Mouse (Mus musculus): ENCODE measurements around the gene Gm20388.

GRCm38 (mm10) chr8:123887956-123888355 lies 3977.3 kb downstream of the Gm20388 start:
- no peak for TF ChIP-seq CTCF (conservative IDR thresholded peaks at IDR 0.05; ENCODE audit: insufficient read depth, insufficient read length, low read depth, low read length)
- TF ChIP-seq POLR2A (IDR thresholded peaks at IDR 0.05; ENCODE audit: low read depth, low read length), result no peak

Measured in kidney, adult 2 months (tissue).